Mouse (Mus musculus) urinary bladder, postnatal 36 days (tissue): ENCODE results near the gene Becn1.

Source experiments
- DNase-seq, 2 experiments: peaks; one replicate each; pipeline ENCODE4 v3.0.0; 2022; ENCODE audit warnings: low spot score in 2 of 2, mixed read lengths in 1 of 2

Gene Becn1

GRCm38 (mm10) chr11:101269577-101270116, 32.4 kb downstream of the Becn1 start:
- DNase-seq: no peak

- DNase-seq: no peak
Measured at GRCm38 (mm10) chr11:101265906-101266305, 36.2 kb downstream of the Becn1 start.

- no peak for DNase-seq
Measured at GRCm38 (mm10) chr11:101264954-101265471, 37.1 kb downstream of the Becn1 start.

- no peak for DNase-seq
Measured at GRCm38 (mm10) chr11:101263989-101264280, 38.2 kb downstream of the Becn1 start.

- DNase-seq: no peak
Measured at GRCm38 (mm10) chr11:101263138-101263988, 38.7 kb downstream of the Becn1 start.

- no peak for DNase-seq
Measured at GRCm38 (mm10) chr11:101262272-101262967, 39.7 kb downstream of the Becn1 start.

GRCm38 (mm10) chr11:101260826-101261380, 41.2 kb downstream of the Becn1 start:
- DNase-seq: no peak

GRCm38 (mm10) chr11:101259948-101260825, 41.9 kb downstream of the Becn1 start, which contains the start of gene Wnk4:
Wnk4 (plus strand) TSS chr11:101260567.
- DNase-seq: peak; percentile 57 to 62

GRCm38 (mm10) chr11:101259261-101259712, 42.8 kb downstream of the Becn1 start:
- no peak for DNase-seq

GRCm38 (mm10) chr11:101255826-101256775, 46.0 kb downstream of the Becn1 start:
- no peak for DNase-seq

- DNase-seq: peak; percentile 84 to 87
Measured at GRCm38 (mm10) chr11:101253613-101254389, 48.3 kb downstream of the Becn1 start, which contains the start of gene Vps25. Vps25 (plus strand) TSS chr11:101253707.

- DNase-seq: no peak
Measured at GRCm38 (mm10) chr11:101252941-101253340, 49.1 kb downstream of the Becn1 start.

GRCm38 (mm10) chr11:101251031-101251430, 51.1 kb downstream of the Becn1 start:
- no peak for DNase-seq

GRCm38 (mm10) chr11:101248258-101248994, 53.7 kb downstream of the Becn1 start:
- DNase-seq: peak in 1 of 2 experiments; percentile 53

- DNase-seq: no peak
Measured at GRCm38 (mm10) chr11:101247521-101248030, 54.5 kb downstream of the Becn1 start.

- no peak for DNase-seq
Measured at GRCm38 (mm10) chr11:101246702-101247012, 55.4 kb downstream of the Becn1 start.

- peak in 1 of 2 experiments; percentile 58 for DNase-seq
Measured at GRCm38 (mm10) chr11:101245855-101246701, 56.0 kb downstream of the Becn1 start, which contains the start of gene Ramp2. Ramp2 (plus strand) TSS chr11:101246028.
